Mouse (Mus musculus) yolk sac, embryonic 10.5 days (tissue): ENCODE results near the gene Tmem44.

Experiments used
- DNase-seq: peaks from one replicate; pipeline ENCODE4 v3.0.0-alpha.2; 2017; ENCODE audit warnings: low spot score

Tmem44 gene

DNA sequence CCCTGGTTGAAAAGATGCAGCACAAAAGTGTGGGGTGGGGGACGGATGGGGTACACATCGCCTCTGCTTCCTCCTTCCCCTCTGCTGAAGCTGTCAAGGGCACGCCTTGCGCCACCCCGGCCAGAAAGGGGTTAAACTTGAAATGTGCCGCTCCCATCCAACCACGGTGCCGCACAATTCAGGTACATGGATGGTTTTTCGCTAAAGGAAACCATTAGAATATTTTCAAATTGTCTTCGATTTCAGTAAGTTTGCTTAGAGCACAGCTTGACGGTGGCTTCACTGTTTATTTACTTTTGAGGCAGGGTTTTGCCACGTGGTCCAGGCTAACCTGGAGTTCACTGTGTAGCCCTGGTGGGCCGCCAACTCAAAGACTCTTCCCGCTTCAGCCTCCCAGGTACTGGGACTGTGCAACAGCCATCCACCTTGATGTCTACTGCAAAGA is at the start of gene Tmem44:
Gene Tmem44, minus strand, starts transcription at position 95 of the 445 bp plus-strand sequence.
- no peak for DNase-seq

GRCm38 (mm10) chr16:30599491-30600268 is 49.0 kb upstream of the Tmem44 start, which contains the start of gene Fam43a:
TSS of gene Fam43a (plus strand) at chr16:30599723.
- DNase-seq, result peak; percentile 90

- DNase-seq, result peak; percentile 75
Measured at GRCm38 (mm10) chr16:30596959-30597681, 46.5 kb upstream of the Tmem44 start.

DNA sequence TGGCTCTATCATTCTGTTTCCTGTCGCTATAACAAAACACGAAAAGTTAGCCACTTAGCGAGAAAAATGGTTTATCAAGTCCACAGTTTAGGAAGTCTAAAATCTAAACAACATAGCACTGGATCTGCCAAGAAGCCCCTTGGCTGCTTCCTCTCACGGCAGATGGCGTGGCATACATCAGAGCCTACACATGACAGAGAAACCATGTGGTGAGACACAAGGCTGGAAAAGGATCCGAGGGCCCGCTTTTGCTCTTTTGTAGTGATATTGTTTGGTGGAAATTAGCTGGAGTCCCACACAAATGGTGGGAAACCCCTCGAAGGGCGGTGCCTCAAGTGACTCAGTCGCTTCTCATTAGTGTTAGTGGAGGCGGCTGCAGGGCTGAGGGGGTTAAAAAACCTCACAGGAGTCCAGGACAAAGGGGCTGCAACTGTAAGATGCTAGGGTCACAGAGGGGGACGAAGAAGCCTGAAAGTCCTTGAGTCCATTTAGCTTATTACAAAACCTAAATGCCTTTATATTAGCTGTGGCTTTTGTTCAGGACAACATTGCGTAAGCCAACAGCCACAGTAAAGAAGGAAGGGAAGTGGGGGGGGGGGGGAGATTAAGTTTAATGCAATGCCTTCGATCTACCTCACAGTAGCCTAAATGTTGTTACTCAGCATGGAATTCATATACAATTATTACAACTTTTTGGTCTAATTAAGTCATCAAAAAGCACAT is 45.4 kb upstream of the Tmem44 start:
- no peak for DNase-seq

GRCm38 (mm10) chr16:30595356-30595755 is 44.7 kb upstream of the Tmem44 start:
- DNase-seq, result no peak

DNA sequence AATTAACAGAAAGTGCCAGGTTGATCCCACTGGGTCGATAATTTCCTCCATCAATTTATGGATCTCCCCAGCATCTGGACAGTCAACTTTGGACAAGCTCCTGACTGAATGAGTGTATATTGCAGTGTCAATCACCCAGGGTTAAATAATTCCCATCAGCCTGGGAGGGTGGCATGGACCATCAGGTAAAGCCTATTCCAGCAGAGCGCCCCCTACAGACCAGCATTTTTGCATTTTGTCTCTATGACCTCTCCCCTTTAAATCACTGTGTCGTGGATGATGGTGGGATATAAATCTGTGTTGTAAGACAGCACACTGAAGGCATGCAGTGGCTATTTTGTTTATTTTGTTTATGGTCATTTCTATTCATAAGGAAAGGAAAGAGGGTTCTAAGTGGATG is 41.3 kb upstream of the Tmem44 start:
- DNase-seq, result no peak

- no peak for DNase-seq
Measured at GRCm38 (mm10) chr16:30590264-30591209, 39.9 kb upstream of the Tmem44 start.

DNA sequence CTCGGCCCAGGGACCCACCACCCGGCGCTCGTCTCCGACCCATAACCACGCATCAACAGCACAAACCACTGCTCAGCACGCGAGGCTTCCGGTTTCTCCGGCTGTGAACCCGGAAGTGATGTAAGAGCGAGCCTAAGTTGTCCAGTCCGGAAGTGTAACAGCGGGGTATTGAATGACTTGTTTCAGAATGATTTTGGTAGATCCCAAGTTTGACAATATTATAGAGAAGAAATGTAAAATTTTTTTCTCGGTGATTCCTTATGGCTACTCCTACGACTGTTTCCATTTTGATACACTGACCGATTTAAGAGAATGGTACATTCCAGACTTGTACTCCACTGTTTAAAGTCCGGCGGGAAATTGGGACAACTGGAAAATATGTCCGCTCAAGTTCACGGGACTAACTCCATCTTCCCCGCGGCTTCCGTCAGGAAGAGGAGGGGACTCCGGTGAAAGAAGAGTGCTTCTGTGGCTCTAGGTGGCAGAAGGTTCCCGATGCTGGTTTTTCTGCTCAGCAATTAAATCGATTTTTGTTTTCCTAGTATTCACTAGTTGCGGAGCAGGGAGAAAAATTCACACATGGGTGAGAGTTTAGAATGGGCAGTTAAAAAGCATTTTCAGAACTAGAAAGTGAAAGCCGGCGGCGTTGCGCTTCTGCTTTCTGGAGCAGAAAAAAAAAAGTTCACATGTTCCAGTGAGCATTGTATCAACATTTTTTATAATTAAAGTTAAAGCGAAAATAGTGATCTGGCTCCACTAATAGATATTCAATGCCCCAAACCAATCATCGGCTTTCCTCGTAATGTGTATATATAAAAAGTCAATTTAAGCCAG is 37.1 kb upstream of the Tmem44 start, which contains the start of gene Lsg1:
Gene Lsg1, minus strand, starts transcription at position 99 of the 834 bp plus-strand sequence.
- DNase-seq, result peak; percentile 89

DNA sequence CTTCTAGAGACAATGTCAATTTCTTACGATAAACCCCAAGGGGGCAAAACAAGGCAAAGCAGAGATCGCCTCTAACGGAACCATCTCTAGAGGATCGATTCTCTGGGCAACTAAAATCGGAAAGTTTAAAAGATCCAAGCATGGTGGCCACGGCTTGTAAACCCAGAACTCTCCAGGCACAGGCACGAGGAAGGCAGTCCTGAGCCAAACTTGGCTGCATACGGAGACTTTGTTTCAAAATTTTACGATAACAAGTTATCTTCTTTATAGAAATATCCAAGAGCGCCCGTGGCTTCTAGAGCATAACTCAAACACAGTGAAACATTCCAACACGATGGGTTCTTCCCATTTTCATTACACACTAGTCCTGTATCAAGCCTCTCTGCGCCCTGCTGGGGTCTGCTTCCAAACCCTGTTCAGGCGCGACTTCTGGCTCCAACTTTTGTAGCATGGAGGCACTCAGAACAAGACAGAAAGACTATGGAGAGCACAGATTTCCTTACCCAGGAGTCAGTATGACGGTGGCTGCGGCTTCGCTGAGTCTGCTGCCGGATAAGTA is 36.4 kb upstream of the Tmem44 start:
- no peak for DNase-seq

DNA sequence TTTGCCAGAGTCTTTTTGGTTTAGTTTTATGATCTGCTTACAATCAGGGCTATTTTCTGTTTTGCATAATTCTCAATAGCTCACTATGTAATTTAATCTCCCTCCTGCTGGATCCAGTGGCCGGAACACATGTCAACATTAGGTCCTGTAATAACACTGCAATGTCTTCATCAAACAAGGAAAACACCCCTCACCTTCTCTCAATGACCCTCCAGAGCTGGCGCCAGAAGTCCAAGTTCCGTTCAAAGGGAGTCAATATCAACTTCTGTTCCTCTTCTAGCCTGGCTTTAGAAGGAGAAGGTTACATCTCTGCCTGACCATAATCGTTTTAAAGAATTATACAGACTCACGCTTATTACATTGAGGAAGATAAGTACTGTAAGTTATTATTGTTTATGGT is 30.1 kb upstream of the Tmem44 start:
- no peak for DNase-seq

DNA sequence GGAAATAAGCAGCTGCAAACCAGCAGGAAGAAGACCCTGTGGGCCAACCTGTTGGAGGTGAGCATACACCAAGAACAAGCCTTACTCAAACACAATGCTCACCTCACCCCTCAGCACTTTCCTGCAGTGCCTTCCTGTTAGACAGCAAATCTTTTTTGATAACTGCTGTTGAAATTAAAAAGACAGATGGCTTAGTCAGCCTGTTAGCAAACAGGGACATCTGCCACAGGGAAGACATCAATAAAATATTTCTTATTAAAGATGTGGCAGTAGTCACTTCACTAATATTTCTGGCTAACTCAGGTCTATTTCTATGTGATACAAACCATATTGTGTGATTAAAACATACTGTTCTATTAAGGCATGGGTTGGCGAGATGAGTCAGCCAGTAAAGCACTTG is 25.8 kb upstream of the Tmem44 start:
- DNase-seq, result no peak

DNA sequence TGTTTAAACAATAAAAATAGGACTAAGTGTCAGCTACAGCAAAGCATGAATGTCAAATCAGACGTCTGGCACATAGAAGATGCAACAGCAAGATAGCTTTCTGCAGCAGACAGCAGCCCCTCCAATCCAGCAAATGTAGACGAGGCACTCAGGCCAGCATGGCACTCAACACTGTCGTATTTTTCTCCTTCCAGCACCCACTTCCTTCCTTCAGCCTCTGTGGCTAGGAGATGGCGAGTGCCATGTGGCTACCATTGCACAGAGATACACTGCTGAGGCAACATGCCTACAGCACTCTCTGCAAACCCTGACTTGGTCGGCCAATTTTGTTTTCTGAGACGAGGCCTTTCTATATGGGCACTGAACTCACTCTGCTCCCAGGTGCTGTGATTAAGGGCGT is 25.2 kb upstream of the Tmem44 start:
- no peak for DNase-seq

DNA sequence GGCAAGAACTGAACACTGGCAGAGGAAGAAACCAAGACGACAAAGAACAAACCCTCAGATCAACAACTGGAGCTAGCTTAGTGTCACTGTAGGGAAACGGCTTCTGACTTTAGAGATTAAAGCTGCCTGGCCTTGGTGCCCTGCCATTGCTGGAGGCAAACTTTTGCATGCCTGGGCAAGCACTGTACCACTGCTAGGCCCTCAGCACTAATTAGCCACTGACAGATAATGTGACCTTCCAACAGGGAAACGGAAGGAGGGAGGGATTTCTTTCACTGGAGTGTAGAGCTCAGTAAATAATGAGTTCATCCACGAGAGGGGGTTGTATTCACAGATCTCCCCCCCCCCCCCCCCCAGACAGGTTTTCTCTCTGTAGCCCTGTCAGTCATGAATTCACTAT is 21.6 kb upstream of the Tmem44 start:
- no peak for DNase-seq

GRCm38 (mm10) chr16:30571378-30571777 is 20.7 kb upstream of the Tmem44 start:
- no peak for DNase-seq

GRCm38 (mm10) chr16:30570173-30570572 is 19.5 kb upstream of the Tmem44 start:
- no peak for DNase-seq

GRCm38 (mm10) chr16:30565631-30566030 is 15.0 kb upstream of the Tmem44 start:
- no peak for DNase-seq

DNA sequence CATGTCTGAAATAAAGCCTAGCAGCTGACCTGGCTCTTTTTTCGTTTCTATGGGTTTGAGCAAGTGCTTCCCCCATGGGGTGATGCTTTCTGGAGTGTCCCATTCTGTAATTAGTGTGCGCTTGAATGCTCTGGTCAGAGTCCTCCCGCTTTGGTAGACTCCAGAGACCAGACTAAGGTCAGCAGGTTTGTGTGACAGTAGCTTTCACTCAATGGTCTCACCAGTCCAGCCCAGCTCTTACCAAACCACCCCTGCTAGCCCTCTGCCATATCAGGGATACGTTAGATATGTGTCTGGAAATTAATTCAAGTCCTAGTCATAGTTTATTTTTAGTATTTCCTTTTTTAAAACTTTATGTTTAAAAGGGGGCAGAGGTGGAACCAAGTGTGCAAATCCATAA is 10.0 kb upstream of the Tmem44 start:
- no peak for DNase-seq

DNA sequence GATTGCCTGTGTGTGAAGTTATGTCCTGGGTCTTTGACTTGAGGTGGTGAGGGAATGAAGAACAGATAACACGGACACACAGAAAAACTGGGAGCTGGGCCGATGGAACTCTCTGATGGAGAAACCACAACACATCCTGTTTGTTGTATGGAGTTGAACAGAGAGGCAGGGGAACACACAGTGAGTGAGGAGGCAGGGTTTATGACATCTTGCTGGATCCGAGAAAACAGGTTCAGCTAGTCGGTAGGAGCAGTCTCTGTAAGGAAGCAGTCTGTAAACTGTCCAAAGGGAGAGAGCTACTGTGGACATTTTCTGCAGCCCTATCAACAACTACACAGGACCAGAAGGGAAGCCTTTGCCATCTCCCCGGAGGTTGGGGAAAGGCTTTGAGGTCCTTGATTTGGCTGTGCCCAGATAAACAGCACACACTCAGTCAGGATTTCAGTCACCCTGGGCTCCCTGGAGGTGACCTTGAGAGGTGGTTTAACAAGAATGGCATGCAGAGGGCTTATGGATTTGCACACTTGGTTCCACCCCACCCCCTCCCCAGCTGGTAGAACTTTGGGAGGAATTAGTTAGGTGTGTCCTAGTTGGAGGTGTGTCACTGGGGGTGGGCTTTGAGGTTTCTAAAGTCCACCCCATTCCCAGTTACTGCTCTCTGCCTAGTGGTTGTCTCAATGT is 8.8 kb upstream of the Tmem44 start:
- no peak for DNase-seq

DNA sequence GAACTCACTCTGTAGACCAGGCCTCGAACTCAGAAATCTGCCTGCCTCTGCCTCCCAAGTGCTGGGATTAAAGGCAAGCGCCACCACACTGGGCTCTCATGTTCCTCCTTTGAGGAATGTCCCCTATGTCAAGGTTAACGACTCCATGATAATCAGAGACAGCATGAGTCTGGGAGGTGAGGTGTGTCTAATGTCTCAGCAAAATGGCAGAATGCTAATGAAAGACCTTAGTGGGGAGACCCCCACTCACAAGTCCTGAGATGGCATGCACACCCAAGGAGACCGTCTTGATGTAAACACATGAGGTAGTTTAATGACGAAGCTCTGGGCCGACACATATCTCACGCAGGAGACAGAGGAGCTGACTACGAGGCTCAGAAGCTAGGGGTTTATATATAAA is 3.5 kb upstream of the Tmem44 start:
- no peak for DNase-seq
